Mouse (Mus musculus) liver, adult 2 months (tissue): Measurements from ENCODE around the gene Mnat1.

Experiments
- CTCF ChIP-seq: fragments of 200-500 bp; IDR thresholded peaks from 2 replicates; pipeline ENCODE4 v1.5.1; 2011; ENCODE audit warnings: low read depth, low read length, control low read depth
- POLR2A ChIP-seq: fragments of 200-500 bp; IDR thresholded peaks from 2 replicates; pipeline ENCODE4 v1.6.1; 2011; ENCODE audit warnings: low read length, control low read depth; ENCODE audit not compliant: insufficient read depth; ENCODE audit errors: extremely low read depth

GRCm38 (mm10) chr12:73268497-73268896 lies 145.0 kb downstream of the Mnat1 start:
- TF ChIP-seq CTCF: no peak
- no peak for TF ChIP-seq POLR2A
